Mouse (Mus musculus): ENCODE measurements around the gene Camta1.

- TF ChIP-seq MAFK (IDR thresholded peaks at IDR 0.05; ENCODE audit: insufficient read depth, low read depth, low read length) (no peak), HCFC1 (IDR thresholded peaks at IDR 0.05; ENCODE audit: borderline replicate concordance, insufficient read depth, low read length) (no peak)
Measured at GRCm38 (mm10) chr4:151306890-151307289, 554.8 kb downstream of the Camta1 start.

Measured in ES-E14 (cell line).